Mouse (Mus musculus) liver, postnatal 0 days (tissue): ENCODE measurements around the gene Mettl1. TPM values are rescaled to one million over a fixed set of nuclear protein-coding genes. Genes with fewer than 3 reads are reported as not detected.
A peak's percentile ranks its signal among the peaks of the same experiment; 100 is the strongest.

Experiments
- ATAC-seq: fragments of 200-750 bp; cut with Nextera tagmentation; 2 replicates; pipeline ENCODE4 v1.8.0; 2017; ENCODE audit warnings: mild to moderate bottlenecking, moderate library complexity
- DNase-seq: peaks from one replicate; pipeline ENCODE4 v3.0.0-alpha.2; 2016
- H3K27ac ChIP-seq: fragments of 300-500 bp; sonication (generic); 2 replicates; pipeline ENCODE4 v1.5.1; 2014; ENCODE audit warnings: antibody characterized with exemption, moderate library complexity, mild to moderate bottlenecking, low read depth
- H3K27me3 ChIP-seq: fragments of 300-500 bp; sonication (generic); 2 replicates; pipeline ENCODE4 v1.6.1; 2014; ENCODE audit warnings: low read length, control low read depth, mixed read lengths; ENCODE audit not compliant: insufficient read depth
- H3K36me3 ChIP-seq: fragments of 300-500 bp; sonication (generic); replicated peaks from 2 replicates; pipeline ENCODE4 v1.6.1; 2014; ENCODE audit warnings: mild to moderate bottlenecking, control low read depth, low read length, moderate library complexity, mixed read lengths; ENCODE audit not compliant: insufficient read depth
- H3K4me1 ChIP-seq: fragments of 300-500 bp; sonication (generic); 2 replicates; pipeline ENCODE4 v1.6.1; 2014; ENCODE audit warnings: antibody characterized with exemption, mild to moderate bottlenecking, control low read depth; ENCODE audit not compliant: insufficient read depth
- H3K4me2 ChIP-seq: fragments of 300-500 bp; sonication (generic); 2 replicates; pipeline ENCODE4 v1.6.1; 2014; ENCODE audit warnings: low read depth, mild to moderate bottlenecking, low read length, moderate library complexity, mixed read lengths
- H3K4me3 ChIP-seq: fragments of 300-500 bp; sonication (generic); 2 replicates; pipeline ENCODE4 v1.5.1; 2014; ENCODE audit warnings: low read depth, low read length
- H3K9ac ChIP-seq: fragments of 300-500 bp; sonication (generic); replicated peaks from 2 replicates; pipeline ENCODE4 v1.6.1; 2014; ENCODE audit warnings: mild to moderate bottlenecking, moderate library complexity
- H3K9me3 ChIP-seq: fragments of 300-500 bp; sonication (generic); 2 replicates; pipeline ENCODE4 v1.6.1; 2016; ENCODE audit warnings: mild to moderate bottlenecking, control low read depth, low read length, mixed read lengths
- CTCF ChIP-seq: sonication (generic); IDR thresholded peaks from 2 replicates; pipeline ENCODE4 v1.5.1; 2016; ENCODE audit warnings: antibody characterized with exemption, low read depth
- EP300 ChIP-seq: IDR thresholded peaks from 2 replicates; pipeline ENCODE4 v1.6.1; 2016; ENCODE audit warnings: antibody characterized with exemption, low read depth, mild to moderate bottlenecking
- WGBS: fragments of 180-500 bp; shearing (Covaris S2); extraction: QIAGEN DNeasy Blood & Tissue Kit; methylation state at CpG from one replicate; pipeline ENCODE4 v1.1.7; 2014; ENCODE audit not compliant: insufficient replicate concordance; 5-methylcytosine and 5-hydroxymethylcytosine counted together
- polyA plus RNA-seq: library from polyadenylated mRNA; unstranded; fragments of >200 nt; fragmentation: Nextera tagmentation; extraction: Ambion mirVana; gene quantifications from 2 replicates; pipeline ENCODE4 v1.2.1, GENCODE M21; 2015

Gene Mettl1
- polyA plus RNA-seq, 1 experiment from 2014 or later, result 14.9 TPM

GRCm38 (mm10) chr10:127083915-127084306 lies 42.7 kb downstream of the Mettl1 start:
- peaks cover 9% of the 10 kb centered on the region; the same call in 1 of the 2 replicates for H3K27me3 ChIP-seq
- H3K4me1 ChIP-seq, result peaks cover 25% of the 10 kb centered on the region
- H3K27ac ChIP-seq, result no peak overlapping the region
- no peaks in the 10 kb centered on the region for H3K36me3 ChIP-seq
- H3K9ac ChIP-seq, result no peak overlapping the region
- 61% methylated on average over 5 of the region's 5 CpGs for WGBS
- no peak for TF ChIP-seq CTCF
- no peak for TF ChIP-seq EP300
- H3K4me3 ChIP-seq, result no peak overlapping the region
- DNase-seq, result no peak
- no peaks in the 10 kb centered on the region for H3K9me3 ChIP-seq
- ATAC-seq, result no peak
- no peak overlapping the region for H3K4me2 ChIP-seq

DNA sequence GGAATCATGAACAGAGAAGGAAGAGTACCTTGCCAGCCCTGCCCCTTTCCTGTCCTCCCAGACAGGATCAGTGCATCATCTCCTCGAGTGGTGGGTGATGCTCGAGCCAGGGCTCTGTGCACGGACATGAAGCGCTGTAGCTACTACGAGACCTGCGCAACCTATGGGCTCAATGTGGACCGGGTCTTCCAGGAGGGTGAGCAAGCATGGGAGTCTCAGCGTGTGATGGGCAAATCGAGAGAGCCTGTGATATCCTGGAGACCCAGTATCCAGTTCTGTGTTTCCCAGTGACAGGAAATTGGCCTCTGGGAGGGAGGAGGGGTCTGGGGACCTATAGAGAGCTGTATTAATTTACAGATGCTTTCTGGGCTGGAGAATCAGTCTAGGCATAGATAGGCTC lies 43.8 kb downstream of the Mettl1 start:
- H3K36me3 ChIP-seq, result no peaks in the 10 kb centered on the region
- no peak for TF ChIP-seq EP300
- TF ChIP-seq CTCF, result no peak
- no peak overlapping the region for H3K27ac ChIP-seq
- ATAC-seq, result no peak
- 0 out of 2 replicates have a peak, but pooled peaks cover under 1% of the 10 kb centered on the region for H3K27me3 ChIP-seq
- DNase-seq, result no peak
- peaks cover 14% of the 10 kb centered on the region for H3K4me1 ChIP-seq
- WGBS, result 90% methylated on average over 9 of the region's 9 CpGs
- H3K9ac ChIP-seq, result no peak overlapping the region
- no peak overlapping the region for H3K4me2 ChIP-seq
- H3K4me3 ChIP-seq, result no peak overlapping the region
- H3K9me3 ChIP-seq, result no peaks in the 10 kb centered on the region

- H3K4me3 ChIP-seq, result no peak overlapping the region
- 81% methylated on average over 6 of the region's 6 CpGs for WGBS
- no peak for ATAC-seq
- H3K4me1 ChIP-seq, result peaks cover 12% of the 10 kb centered on the region
- TF ChIP-seq CTCF, result no peak
- no peak for TF ChIP-seq EP300
- no peak overlapping the region for H3K9ac ChIP-seq
- DNase-seq, result no peak
- no peak overlapping the region for H3K27ac ChIP-seq
- no peaks in the 10 kb centered on the region for H3K36me3 ChIP-seq
- H3K4me2 ChIP-seq, result no peak overlapping the region
- H3K9me3 ChIP-seq, result no peaks in the 10 kb centered on the region
- H3K27me3 ChIP-seq, result peaks cover 6% of the 10 kb centered on the region
Measured at GRCm38 (mm10) chr10:127085633-127086032, 44.4 kb downstream of the Mettl1 start.

- ATAC-seq, result 0 out of 2 replicates have a peak, but pooled peaks have one; percentile 11
- peaks cover 15% of the 10 kb centered on the region for H3K4me1 ChIP-seq
- H3K4me3 ChIP-seq, result no peak overlapping the region
- H3K27ac ChIP-seq, result no peak overlapping the region
- TF ChIP-seq EP300 (no peak), CTCF (no peak)
- 60% methylated on average over 56 of the region's 57 CpGs for WGBS
- no peak overlapping the region for H3K4me2 ChIP-seq
- no peaks in the 10 kb centered on the region for H3K9me3 ChIP-seq
- no peak overlapping the region for H3K9ac ChIP-seq
- H3K36me3 ChIP-seq, result peaks cover 10% of the 10 kb centered on the region; the same call in 1 of the 2 replicates
- peaks cover 19% of the 10 kb centered on the region for H3K27me3 ChIP-seq
- peak; percentile 56 for DNase-seq
Measured at GRCm38 (mm10) chr10:127090560-127091411, 49.6 kb downstream of the Mettl1 start.

- H3K4me3 ChIP-seq, result no peak overlapping the region
- no peak overlapping the region for H3K9ac ChIP-seq
- no peak overlapping the region for H3K27ac ChIP-seq
- peak; percentile 10; the same call in 1 of the 2 replicates for ATAC-seq
- WGBS, result 63% methylated on average over 47 of the region's 51 CpGs
- no peaks in the 10 kb centered on the region for H3K9me3 ChIP-seq
- peaks cover 19% of the 10 kb centered on the region; the same call in 1 of the 2 replicates for H3K36me3 ChIP-seq
- TF ChIP-seq EP300 (no peak), CTCF (no peak)
- no peak for DNase-seq
- peaks cover 19% of the 10 kb centered on the region for H3K27me3 ChIP-seq
- H3K4me1 ChIP-seq, result peaks cover 15% of the 10 kb centered on the region
- no peak overlapping the region for H3K4me2 ChIP-seq
Measured at GRCm38 (mm10) chr10:127091507-127092396, 50.5 kb downstream of the Mettl1 start.

GRCm38 (mm10) chr10:127092742-127093141 lies 51.5 kb downstream of the Mettl1 start:
- ATAC-seq, result no peak
- Histone ChIP-seq H3K9ac (no peak overlapping the region), H3K27me3 (peaks cover 19% of the 10 kb centered on the region), H3K4me3 (no peak overlapping the region), H3K9me3 (no peaks in the 10 kb centered on the region), H3K4me2 (no peak overlapping the region), H3K36me3 (peaks cover 29% of the 10 kb centered on the region), H3K27ac (no peak overlapping the region), H3K4me1 (peaks cover 15% of the 10 kb centered on the region)
- 43% methylated on average over 4 of the region's 4 CpGs for WGBS
- no peak for DNase-seq
- no peak for TF ChIP-seq CTCF
- TF ChIP-seq EP300, result no peak
